Mouse (Mus musculus): ENCODE measurements around the gene Gimap8.

Gimap8 gene

DNA sequence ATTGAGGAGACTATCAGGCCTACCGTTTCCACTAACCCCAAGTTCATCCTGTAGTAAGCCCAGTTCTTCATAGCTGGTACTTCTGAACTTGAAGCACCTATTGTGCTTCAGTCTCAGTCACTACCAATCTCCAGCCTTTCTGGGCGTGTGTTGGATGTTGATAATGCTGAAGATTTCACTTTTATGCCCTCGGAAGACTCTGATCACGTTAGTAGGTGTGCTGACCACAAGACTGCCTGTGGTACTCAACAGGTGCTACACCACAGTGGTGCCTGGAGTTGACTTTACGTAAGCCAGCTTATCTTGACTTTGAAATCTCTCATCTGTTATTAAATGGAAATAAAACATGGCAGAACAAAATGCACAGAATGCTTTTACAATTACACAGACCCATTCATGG is 33.4 kb downstream of the Gimap8 start:
- peak; percentile 53 for DNase-seq

DNA sequence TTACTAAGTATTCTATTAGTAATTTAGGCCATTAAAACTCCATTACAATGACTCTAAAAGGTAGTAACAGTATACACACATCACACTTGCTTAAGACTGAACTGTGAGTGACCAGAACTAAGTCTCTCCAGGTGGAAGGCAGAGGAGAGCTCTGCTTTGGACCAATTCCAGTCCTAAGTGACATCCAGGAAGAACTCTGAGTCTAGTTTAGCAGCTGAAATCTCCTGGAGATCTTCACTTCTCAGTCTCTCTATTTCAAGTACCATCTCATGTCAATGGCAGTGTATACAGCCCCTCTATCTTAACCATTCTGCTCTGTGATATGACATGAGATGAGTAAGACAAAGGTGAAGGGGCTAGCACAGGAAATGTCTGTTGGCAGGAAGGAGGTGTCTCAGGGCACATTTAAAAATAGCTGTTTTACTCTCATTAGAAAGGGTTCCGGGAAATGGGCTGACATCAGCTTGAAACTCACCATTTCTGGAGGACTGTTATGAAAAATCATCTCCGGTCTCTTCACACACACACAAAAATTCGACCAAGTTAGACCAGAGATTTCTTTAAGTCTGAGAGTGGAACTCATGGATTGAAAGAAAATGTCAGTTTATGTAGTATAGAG is 34.5 kb downstream of the Gimap8 start:
- peak; percentile 92 for DNase-seq

DNA sequence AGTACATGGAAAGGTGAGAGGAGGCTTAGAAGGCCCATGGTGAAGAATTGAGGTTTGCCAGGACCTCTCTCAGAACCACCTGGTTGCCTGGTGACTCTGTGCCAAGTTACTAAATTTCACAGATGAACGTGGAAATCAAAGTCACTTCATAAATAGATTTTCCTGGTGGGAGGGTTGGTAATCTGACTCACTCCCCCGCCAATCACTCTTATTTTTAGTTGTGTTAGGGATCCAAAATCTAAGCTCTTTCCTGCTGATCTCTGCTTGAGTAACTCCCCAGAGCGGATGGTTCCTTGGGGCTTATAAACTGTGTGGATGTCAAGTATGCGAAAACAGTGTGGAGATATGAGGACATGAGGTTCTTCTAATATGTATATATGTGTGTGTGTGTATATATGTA is 35.2 kb downstream of the Gimap8 start:
- DNase-seq: peak; percentile 84

DNA sequence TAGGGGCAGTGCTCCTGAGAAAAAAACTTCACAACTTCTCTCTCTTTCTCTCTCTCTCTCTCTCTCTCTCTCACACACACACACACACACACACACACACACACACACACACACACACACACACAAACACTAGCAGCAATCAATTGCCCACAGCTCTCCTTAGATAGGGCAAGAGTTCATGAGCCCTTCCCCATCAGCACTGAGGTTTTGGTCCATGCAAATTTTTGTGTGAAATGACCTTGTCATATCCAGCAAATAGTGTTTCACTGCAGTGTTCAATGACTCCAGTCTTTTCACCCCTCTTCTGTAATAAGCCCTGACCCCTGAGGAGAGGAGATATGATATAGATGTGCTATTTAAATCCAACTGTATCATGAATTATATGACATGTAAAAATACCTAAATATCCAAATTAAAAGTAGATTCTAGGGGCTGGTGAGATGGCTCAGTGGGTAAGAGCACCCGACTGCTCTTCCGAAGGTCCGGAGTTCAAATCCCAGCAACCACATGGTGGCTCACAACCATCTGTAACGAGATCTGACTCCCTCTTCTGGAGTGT is 36.3 kb downstream of the Gimap8 start:
- DNase-seq: peak; percentile 23

- peak; percentile 95 for DNase-seq
Measured at GRCm38 (mm10) chr6:48684319-48684718, 37.3 kb downstream of the Gimap8 start, which contains the start of gene Gimap4. Gimap4 (plus strand) TSS chr6:48684549.

DNA sequence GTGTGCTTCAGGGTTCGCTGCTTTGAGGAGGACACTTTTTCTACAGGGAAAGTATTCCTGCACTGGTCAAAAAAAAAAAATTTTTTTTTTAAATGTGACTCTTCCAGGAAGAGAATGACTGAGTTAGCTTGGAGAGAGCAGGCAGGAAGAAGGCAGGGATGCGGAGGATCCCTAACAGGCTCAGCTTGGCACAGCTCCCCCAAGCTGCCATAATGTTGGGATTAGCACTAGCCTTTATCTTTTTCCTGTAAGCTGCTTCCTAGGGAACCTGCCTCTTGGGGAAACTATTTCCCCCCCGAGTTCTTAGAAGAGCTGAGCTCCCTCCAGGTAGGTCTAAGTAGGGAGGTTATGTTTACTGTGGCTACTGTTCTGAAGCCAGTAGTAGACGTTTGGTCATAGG is 37.8 kb downstream of the Gimap8 start:
- peak; percentile 94 for DNase-seq

DNA sequence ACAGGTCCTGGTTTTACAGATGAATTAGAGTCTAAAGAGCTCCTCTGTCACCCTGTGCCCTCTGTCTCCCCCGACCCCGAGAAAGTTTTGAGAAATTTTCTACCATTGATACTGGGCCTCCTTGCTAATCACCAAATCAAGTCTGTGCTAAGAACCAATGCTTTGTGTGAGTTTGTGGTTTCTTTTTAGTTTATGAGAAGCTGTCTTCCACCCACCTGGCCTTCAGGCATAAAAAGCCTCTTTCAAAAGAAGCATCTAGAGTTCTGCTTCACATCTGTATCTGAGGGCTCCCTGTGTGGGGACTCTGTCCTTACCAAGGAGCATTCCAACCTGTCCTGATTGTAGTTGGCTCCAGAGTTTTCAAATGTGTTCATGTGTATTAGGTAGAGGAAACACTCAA is 38.2 kb downstream of the Gimap8 start:
- no peak for DNase-seq

GRCm38 (mm10) chr6:48685694-48686665 is 38.9 kb downstream of the Gimap8 start:
- peak; percentile 89 for DNase-seq

DNA sequence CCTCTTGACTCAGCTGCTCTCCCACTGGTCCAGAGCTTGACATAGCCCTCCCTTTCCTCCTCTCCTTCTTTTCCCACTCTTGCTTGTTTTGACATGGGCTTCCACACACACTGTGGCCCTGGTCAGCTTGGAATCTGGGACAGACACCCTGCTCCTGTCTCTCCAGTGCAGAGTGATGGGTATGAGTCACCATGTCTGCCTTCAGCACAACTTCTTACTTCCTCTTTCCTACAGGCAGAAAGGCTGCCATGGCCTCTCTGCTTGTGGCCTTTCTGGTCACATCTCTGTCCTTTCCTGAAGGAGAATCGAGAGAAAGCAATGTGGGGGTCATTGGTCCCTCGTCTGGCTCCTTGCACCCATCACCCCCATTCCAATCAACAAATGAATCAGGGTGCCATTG is 40.0 kb downstream of the Gimap8 start:
- DNase-seq: peak; percentile 91

- DNase-seq: peak; percentile 91
Measured at GRCm38 (mm10) chr6:48689320-48689719, 42.3 kb downstream of the Gimap8 start.

DNA sequence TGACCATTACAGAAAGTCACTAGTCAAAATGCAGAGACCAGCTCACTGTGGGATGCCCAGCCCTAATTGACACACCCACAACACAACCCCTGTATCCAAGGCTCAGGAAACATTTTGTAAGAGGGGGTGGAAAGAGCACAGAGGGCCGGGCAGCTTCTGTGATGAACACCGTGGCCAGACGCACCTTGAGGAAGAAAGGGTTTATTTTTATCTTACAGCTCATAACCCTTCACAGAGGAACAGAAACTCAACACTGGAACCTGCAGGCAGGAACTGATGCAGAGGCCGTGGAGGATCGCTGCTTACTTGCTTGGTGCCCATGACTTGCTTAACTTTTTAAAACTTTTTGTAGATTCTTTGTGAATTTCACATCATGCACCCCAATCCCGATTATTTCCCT is 45.9 kb downstream of the Gimap8 start:
- peak; percentile 78 for DNase-seq

DNA sequence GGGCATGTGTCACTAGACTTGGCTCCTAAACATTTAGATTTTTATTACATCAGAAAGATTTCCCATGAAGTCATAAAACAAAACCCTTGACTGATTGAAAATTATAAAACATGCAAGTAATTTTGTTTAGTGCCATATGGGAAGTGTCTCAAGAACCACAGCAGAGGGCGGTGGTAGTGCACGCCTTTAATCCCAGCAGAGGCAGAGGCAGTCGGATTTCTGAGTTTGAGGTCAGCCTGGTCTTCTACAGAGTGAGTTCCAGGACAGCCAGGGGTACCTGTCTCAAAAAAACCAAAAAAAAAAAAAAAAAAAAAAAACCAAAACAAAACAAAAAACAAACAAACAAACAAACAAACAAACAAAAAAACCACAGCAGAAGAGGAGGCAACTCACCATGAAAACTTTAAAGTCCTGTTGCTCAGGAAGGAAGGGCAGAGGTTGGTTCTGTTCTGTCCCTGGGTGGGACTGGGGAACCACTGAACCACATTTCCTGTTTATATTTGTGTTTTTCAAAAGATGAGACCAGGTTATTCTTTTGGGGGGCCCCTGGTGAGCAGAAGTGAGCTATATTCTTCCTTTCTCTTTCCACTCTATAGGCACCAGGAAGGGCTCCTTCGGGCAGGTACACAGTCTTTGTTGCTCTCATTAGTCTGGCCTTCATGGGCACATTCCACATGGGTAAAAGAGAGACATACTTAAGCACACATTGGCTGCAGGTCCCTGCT is 50.0 kb downstream of the Gimap8 start:
- DNase-seq: peak; percentile 85

- DNase-seq: peak; percentile 89
Measured at GRCm38 (mm10) chr6:48697555-48697930, 50.5 kb downstream of the Gimap8 start.

- peak; percentile 86 for DNase-seq
Measured at GRCm38 (mm10) chr6:48698066-48698856, 51.2 kb downstream of the Gimap8 start.

DNA sequence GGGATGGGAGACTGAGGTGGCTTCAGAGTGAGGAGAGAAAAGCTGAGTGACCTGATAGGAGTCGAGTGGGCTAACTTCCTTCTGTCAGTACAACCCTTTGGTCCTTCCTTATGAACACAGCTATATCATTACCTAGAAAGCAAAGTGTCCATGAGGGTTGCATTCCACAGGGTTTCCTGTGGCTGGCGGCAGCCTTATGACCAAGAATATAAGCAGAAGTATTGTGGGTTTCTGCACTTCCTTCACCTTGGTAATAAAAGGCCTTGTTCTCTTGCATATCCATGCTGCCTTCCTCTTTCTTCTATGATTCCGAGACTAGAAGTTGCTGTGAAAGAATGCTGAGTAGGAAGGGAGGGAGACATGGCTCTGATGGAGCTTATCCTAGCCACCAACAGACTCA is 51.9 kb downstream of the Gimap8 start:
- DNase-seq: peak; percentile 92

DNA sequence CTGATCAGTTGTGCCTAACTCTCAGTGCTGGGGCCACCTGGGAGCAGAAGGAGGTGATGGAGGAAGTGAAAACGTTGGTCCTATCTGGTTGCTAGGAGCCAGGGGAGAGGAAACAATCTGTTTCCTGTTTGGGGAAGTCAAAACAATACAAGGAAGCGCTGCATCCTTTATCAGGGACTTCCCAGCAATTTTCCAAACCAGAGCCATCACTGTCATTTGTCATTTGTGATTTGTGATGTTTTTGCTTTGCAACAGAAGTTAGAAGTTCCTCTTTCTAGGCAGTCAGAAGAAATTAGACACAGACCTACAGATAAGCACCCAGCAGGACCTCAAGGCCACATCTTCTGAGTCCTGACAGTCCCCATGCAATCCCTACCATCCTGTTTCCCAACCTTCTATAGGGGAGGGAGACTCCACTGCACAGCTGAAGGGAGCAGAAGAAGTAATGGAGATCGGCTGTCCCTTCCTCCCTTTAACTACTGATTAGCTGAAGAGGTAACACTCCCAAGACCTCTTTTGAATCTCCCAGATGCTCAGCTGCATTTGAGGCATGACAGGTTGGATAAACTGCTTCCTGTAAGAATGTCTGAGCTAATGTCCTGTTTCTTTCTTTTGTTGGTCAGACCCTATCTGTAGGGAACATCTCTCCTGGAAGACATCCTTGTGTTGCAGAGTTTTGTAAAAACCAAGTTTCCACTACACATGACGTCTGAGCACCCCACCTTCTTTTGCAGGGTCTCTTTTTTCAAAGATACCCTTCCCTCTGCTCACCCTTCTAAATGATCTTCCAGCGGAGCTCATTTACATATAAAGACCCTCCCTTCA is 53.4 kb downstream of the Gimap8 start:
- peak; percentile 98 for DNase-seq

DNA sequence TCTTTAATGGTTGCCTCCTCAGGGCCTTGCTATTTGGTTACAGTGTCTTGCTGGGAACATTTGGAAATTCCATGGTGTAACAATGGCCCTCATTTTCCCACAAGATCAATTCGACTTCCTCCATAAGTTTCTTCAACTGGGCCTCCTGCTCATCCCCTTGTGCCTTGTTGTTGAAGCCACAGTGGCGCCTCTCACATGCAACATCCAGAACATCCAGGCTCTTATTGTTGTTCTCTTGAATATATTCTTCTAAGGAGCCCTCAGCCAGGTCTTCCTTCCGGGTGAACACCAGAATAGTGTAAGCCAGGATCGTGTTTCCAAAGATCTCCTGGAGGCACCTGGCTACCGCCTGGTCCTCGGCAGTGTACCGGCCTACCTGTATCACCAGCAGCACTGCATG is 55.1 kb downstream of the Gimap8 start:
- DNase-seq: peak; percentile 82

DNA sequence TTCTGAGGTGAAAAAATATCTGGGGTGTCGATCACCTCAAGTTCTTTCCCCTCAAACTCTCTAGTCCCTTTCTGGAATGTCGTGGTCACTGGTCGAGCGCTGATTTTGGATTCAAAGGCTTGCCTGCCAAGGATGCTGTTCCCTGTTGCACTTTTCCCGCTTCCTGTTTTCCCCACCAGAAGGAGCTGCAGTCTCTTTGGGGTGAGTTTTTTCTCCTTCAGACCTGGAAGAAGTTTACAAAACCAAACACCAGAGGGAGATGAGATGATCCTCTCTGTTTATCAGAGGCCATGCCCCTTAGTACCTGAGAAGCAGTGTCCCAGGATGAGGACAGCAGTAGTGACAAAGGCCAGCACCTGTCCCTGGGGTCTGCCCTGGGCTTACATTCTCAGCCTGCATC is 55.6 kb downstream of the Gimap8 start:
- peak; percentile 89 for DNase-seq

DNA sequence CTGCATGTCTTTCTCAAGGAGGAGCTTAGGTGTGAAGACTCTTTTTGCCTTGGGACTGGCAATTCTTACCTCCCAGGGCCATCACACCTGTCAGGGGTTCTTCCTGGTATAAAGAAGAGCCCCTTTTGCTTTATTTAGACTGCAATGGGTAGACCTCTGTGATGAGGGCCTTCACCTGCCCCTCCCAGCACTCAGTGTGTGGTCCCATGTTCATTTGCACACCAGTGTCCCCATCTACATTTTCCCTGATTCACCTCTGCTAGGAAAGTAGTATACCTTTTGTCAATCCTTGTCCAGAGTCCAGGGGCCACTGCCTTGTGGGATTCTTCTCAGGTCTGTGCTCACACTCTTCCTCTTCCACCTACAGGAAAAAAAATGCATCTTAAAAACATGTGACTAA is 57.1 kb downstream of the Gimap8 start:
- peak; percentile 86 for DNase-seq

DNA sequence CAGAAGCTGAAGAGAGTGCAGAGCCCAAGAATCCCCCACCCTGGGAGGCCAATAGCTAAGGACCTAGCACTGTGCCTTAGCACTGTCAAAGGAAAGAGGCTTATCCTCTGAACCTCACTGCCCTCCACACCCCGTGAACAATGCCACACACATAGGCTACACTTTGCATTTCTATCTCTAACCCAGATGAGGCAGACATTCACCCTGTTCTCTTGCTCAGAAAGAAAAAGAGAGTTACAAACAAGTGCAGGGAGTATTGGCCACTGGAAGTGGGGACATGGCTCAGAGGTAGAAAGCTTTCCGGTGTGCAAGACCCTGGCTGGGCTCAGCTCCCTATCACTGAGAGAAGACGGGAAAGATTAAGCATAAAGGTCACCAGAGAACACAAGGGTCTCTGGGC is 59.1 kb downstream of the Gimap8 start:
- no peak for DNase-seq
